Mouse (Mus musculus) lung, postnatal 10 days (tissue): Measurements from ENCODE around the gene Zfp964.
"Not testable (repeated sequence)": the region's sequence is repeated elsewhere in the genome, so short reads cannot be mapped to it uniquely, and the experiment has no call there.

Source experiments
- DNase-seq: peaks from one replicate; pipeline ENCODE4 v3.0.0; 2021

The Zfp964 gene

DNA sequence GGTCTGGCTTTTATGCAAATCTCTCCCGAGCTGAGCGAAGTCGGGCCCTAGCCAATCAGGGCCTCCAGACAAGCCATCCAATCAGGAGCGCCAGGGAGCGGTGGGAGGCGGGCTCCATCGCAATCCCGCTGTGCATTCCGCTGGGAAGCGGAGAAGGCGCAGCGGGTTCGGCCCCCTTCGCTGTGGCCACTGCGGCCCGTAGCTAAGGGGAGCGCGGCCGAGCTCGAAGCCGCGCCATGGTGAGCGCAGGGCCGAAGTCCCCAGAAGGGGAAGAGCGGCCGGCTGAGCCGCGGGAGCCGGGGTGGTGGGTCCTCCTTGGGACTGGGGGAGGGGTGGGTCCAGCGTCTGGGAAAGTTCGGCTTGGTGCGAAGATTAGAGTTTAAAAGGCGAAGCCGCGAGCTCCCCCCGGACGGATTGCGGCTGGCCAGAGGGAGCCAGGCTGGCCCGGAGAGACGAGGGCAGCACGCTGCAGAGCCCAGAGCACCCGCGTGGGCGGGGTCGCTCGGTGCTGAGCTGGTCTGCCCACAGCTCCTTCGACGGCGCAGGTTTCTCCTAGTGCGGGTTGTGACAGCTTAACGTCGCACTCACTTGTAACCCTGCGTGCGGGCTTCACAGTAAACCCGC is at the start of gene Zfp964:
Zfp964 (plus strand) TSS at position 122 of the 624 bp plus-strand sequence.
- peak; percentile 96 for DNase-seq

- no peak for DNase-seq
Measured at GRCm38 (mm10) chr8:69614687-69615086, 39.6 kb upstream of the Zfp964 start.

- DNase-seq = no peak
Measured at GRCm38 (mm10) chr8:69618078-69618477, 36.2 kb upstream of the Zfp964 start.

DNA sequence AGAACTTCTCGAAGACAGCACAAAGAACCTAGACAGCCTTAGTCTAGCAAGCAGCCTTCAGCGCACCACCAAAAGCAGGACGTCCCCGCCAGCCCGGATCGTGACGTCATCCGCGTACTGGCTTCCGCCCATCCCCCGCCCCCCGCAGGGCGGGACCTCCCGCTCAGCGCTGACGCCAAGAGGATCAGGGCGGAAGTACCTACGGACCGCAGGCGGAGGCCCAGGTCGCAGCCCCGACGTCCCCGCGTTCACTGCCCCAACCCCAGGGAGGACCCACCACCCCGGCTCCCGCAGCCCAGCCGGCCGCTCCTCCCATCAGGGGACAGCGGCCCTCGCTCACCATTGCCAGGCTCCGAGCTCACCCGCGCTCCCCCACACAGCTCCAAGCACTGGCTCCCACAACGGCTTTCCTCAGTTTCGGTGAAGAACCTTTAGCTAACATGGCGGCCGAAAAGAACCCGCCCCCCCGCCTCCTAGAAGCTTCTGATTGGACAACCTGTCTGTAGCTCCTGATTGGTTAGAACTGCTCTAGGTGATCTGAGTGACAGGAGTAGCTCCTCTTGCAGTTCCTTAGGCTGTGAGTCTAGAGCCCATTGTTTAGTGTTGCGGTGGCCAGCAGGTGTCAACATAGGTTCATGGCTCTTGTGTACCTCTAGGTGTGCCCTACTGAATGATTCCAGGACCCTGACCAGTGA is 29.0 kb upstream of the Zfp964 start, which contains the start of gene Zfp868:
Zfp868 (minus strand) TSS at position 454 of the 695 bp plus-strand sequence.
- peak; percentile 99 for DNase-seq

DNA sequence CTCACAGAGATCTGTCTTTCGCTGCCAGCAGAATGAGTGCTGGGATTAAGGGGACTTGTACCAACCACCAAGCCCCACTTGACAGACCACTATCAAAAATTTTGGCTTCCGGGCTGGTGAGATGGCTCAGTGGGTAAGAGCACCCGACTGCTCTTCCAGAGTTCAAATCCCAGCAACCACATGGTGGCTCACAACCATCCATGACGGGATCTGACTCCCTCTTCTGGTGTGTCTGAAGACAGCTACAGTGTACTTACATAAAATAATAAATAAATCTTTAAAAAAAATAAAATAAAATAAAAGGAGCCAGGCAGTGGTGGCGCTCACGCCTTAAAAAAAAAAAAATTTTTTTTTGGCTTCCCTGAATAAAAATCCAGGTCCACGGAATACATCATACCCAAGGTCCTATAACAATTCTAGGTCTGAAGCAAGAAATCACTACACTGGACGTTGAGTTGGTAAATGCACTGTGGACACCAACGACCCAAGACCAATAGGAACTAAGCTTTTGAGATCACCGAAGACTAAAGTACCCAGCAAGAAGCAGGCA is 396 bp upstream of the Zfp964 start:
- no peak for DNase-seq

GRCm38 (mm10) chr8:69661294-69661693 is 7.0 kb downstream of the Zfp964 start:
- no peak for DNase-seq

- not testable (repeated sequence) for DNase-seq
Measured at GRCm38 (mm10) chr8:69665051-69665450, 10.8 kb downstream of the Zfp964 start.

GRCm38 (mm10) chr8:69701810-69702209 is 47.5 kb downstream of the Zfp964 start:
- DNase-seq = no peak

GRCm38 (mm10) chr8:69710624-69711023 is 56.3 kb downstream of the Zfp964 start, which contains the start of gene Zfp869:
Gene Zfp869 (minus strand): TSS chr8:69710724.
- DNase-seq = not testable (repeated sequence)

DNA sequence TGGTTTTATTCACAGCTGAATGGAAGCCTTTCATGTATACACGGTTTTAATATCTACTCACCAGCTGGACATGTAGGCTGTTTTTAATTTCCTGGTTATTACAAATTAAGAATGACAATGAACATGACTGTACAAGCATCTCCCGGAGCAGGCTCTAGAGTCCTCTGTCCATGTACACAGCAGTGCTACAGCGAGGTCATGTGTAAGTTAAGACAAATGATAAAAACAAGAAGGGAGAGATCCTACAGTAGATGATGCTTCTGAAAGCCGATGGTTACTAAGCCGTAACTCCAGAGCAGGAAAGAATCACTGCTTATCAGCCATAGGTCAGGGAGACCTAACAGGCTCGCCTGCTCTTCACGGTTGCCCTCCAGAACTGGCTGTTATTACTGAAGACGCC is 59.2 kb downstream of the Zfp964 start:
- DNase-seq = no peak

DNA sequence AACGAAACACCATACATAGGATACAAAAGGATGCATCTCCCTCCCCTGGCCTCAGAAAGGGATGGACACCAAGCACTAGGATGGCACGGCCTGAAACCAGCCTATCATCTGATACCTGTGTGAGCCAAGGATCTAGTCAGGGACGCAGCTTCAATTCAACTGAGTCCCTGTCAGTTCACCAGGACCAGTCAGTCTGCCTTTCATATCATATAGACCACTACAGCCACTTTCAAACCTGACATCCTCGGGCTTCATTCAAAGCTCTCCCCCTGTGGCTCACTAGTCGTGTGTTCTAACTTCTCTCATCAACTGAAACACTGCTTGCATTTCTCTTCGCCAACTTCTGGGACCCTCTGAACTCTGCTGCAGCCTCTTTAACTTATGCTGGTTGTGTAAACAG is 61.1 kb downstream of the Zfp964 start:
- no peak for DNase-seq
